Mouse (Mus musculus) cerebellum, adult 2 months (tissue): ENCODE results near the gene Aph1c. TPM values are rescaled to one million over a fixed set of nuclear protein-coding genes. Genes with fewer than 3 reads are reported as not detected.
"Not testable (repeated sequence)": the region's sequence is repeated elsewhere in the genome, so short reads cannot be mapped to it uniquely, and the experiment has no call there.

Experiments
- DNase-seq, 2 experiments: peaks; one replicate each; pipeline ENCODE4 v3.0.0; 2021
- H3K27ac ChIP-seq: fragments of 200-500 bp; 2 replicates; pipeline ENCODE4 v1.5.1; 2012; ENCODE audit warnings: low read length, control low read depth, inconsistent platforms; ENCODE audit not compliant: insufficient read depth
- H3K27me3 ChIP-seq: fragments of 200-500 bp; 2 replicates; pipeline ENCODE4 v1.6.1; 2012; ENCODE audit warnings: inconsistent platforms, mild to moderate bottlenecking, low read length, moderate library complexity; ENCODE audit not compliant: control insufficient read depth, insufficient read depth
- H3K4me1 ChIP-seq: fragments of 200-500 bp; 2 replicates; pipeline ENCODE4 v1.6.1; 2011; ENCODE audit warnings: low read length; ENCODE audit not compliant: control insufficient read depth, insufficient read depth
- H3K4me3 ChIP-seq: fragments of 200-500 bp; replicated peaks from 2 replicates; pipeline ENCODE3; 2011; ENCODE audit warnings: mild to moderate bottlenecking, low read depth, low read length, control low read depth; ENCODE audit not compliant: insufficient read depth
- CTCF ChIP-seq: fragments of 200-500 bp; IDR thresholded peaks from 2 replicates; pipeline ENCODE4 v1.5.1; 2011; ENCODE audit warnings: low read depth, mild to moderate bottlenecking, control low read depth, low read length, moderate library complexity, borderline replicate concordance; ENCODE audit not compliant: insufficient read depth
- POLR2A ChIP-seq: fragments of 200-500 bp; IDR thresholded peaks from 2 replicates; pipeline ENCODE4 v1.6.1; 2011; ENCODE audit warnings: low read length, control low read depth, borderline replicate concordance; ENCODE audit not compliant: insufficient read depth
- whole genome bisulfite sequencing: fragments of 180-500 bp; shearing (Covaris S2); methylation state at CpG from one replicate; pipeline ENCODE4 v1.1.7; 2018; 5-methylcytosine and 5-hydroxymethylcytosine counted together
- polyA plus RNA-seq: library from polyadenylated mRNA; depleted of rRNA; stranded (reverse); fragments of >200 nt; gene quantifications from 2 replicates; pipeline ENCODE4 v1.2.3, GENCODE M21; 2012

The Aph1c gene
- polyA plus RNA-seq, 1 experiment, result 3.3 TPM

GRCm38 (mm10) chr9:66855865-66856264, 21.3 kb upstream of the Aph1c start:
- Histone ChIP-seq H3K27ac (no peak overlapping the region), H3K27me3 (no peaks in the 10 kb centered on the region), H3K4me3 (no peak overlapping the region), H3K4me1 (no peaks in the 10 kb centered on the region)
- TF ChIP-seq POLR2A, result no peak
- TF ChIP-seq CTCF, result no peak
- WGBS, result 83% methylated on average over 7 of the region's 7 CpGs
- DNase-seq, result no peak

- Histone ChIP-seq H3K4me1 (no peaks in the 10 kb centered on the region), H3K27me3 (no peaks in the 10 kb centered on the region), H3K4me3 (no peak overlapping the region), H3K27ac (no peak overlapping the region)
- no peak for DNase-seq
- TF ChIP-seq POLR2A (no peak), CTCF (no peak)
- WGBS, result 51% methylated on average over 6 of the region's 6 CpGs
Measured at GRCm38 (mm10) chr9:66852592-66852991, 18.1 kb upstream of the Aph1c start.

DNA sequence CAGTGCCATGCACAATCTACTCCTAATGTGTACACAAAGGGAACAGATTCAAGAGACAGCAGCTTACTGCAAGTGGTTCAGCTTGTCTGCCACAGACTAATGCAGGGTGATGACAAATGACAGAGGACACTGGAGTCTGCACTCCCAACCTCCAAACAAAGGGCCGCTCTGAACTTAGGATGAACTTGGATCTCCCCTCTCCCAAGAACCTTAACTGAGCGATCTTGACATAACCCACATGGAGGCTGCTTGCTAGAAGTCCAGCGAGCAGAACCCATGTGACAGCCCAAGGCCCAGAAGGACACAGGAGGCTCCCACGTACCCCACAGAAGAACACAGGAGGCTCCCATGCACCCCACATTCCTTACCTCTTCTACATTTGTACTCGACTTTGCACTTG, 16.4 kb upstream of the Aph1c start:
- 89% methylated on average over 5 of the region's 5 CpGs for WGBS
- no peak overlapping the region for H3K4me3 ChIP-seq
- H3K27me3 ChIP-seq, result no peaks in the 10 kb centered on the region
- H3K27ac ChIP-seq, result no peak overlapping the region
- no peak for DNase-seq
- H3K4me1 ChIP-seq, result no peaks in the 10 kb centered on the region
- TF ChIP-seq CTCF, result no peak

DNA sequence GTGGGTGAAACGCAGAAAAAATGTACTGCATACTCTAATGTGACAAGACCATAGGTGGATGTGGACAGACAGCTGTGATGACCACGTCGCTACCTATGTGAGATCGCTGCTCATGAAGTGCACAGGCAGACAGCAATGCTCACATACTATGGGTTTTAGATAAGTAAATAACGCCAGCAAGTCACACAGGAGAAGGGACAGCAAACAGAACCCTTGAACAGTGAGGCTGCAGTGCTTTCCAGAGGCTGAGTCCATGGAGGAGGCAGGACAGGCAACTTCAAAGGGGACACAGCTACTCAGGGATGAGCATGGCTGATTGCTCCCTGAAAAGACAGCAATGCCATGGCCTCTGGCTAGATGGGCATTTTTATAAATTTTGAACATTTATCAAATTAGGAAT, 12.3 kb upstream of the Aph1c start:
- Histone ChIP-seq H3K4me3 (no peak overlapping the region), H3K4me1 (no peaks in the 10 kb centered on the region), H3K27ac (no peak overlapping the region), H3K27me3 (no peaks in the 10 kb centered on the region)
- WGBS, result 96% methylated on average over 5 of the region's 5 CpGs
- no peak for DNase-seq
- TF ChIP-seq POLR2A (no peak), CTCF (no peak)

- TF ChIP-seq CTCF (no peak), POLR2A (0 out of 2 replicates have a peak, but pooled peaks have one; percentile 17)
- Histone ChIP-seq H3K4me3 (peak overlapping the region; percentile 99), H3K4me1 (no peaks in the 10 kb centered on the region), H3K27ac (no peak overlapping the region), H3K27me3 (no peaks in the 10 kb centered on the region)
- under 1% methylated on average over 24 of the region's 24 CpGs for WGBS
- DNase-seq, result no peak
Measured at GRCm38 (mm10) chr9:66835097-66835480, 563 bp upstream of the Aph1c start.

GRCm38 (mm10) chr9:66833851-66834250, 675 bp downstream of the Aph1c start:
- TF ChIP-seq CTCF, result no peak
- no peak for TF ChIP-seq POLR2A
- Histone ChIP-seq H3K27me3 (no peaks in the 10 kb centered on the region), H3K4me3 (peak overlapping the region; percentile 99), H3K27ac (no peak overlapping the region), H3K4me1 (no peaks in the 10 kb centered on the region)
- 20% methylated on average over 7 of the region's 7 CpGs for WGBS
- peak in 1 of 2 experiments; percentile 26 for DNase-seq

GRCm38 (mm10) chr9:66832366-66832908, 2.1 kb downstream of the Aph1c start:
- Histone ChIP-seq H3K4me3 (no peak overlapping the region), H3K27me3 (no peaks in the 10 kb centered on the region), H3K27ac (no peak overlapping the region), H3K4me1 (no peaks in the 10 kb centered on the region)
- no peak for TF ChIP-seq POLR2A
- no peak for TF ChIP-seq CTCF
- no peak for DNase-seq
- WGBS, result 82% methylated on average over 4 of the region's 4 CpGs

- Histone ChIP-seq H3K4me3 (no peak overlapping the region), H3K4me1 (no peaks in the 10 kb centered on the region), H3K27me3 (no peaks in the 10 kb centered on the region), H3K27ac (no peak overlapping the region)
- TF ChIP-seq POLR2A (no peak), CTCF (peak; percentile 37; the same call in 1 of the 2 replicates)
- DNase-seq, result peak in 1 of 2 experiments; percentile 49
- WGBS, result 40% methylated on average over 1 of the region's 1 CpGs
Measured at GRCm38 (mm10) chr9:66825990-66826389, 8.5 kb downstream of the Aph1c start.

DNA sequence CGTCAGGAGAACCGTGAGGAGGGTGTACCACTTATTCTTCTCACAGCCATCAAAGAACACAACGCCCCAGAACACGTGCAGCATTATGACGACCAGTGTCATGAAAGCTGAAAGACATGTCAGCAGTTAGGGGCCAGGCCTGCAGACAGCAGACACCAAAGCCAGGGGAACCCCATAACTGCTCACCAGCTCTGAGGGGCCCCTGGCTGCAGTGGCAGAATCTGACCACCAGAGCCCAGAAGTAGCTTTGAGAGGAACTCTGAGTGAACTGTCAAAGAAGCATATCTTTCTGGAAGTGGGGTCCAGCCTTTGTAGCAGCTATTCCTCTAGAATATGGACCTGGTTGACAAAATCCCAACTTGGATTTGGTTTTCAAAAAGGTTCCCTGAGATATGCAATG, 12.3 kb downstream of the Aph1c start:
- H3K27me3 ChIP-seq, H3K4me3 ChIP-seq, H3K4me1 ChIP-seq, H3K27ac ChIP-seq, DNase-seq: not testable (repeated sequence)
- no CpG with 5 or more reads among the region's 5 CpGs for WGBS
